Mouse (Mus musculus) stomach, postnatal 0 days (tissue): Measurements from ENCODE around the gene Gpr27.

Source experiments
- CTCF ChIP-seq: IDR thresholded peaks from 2 replicates; pipeline ENCODE4 v1.5.1; 2016; ENCODE audit warnings: antibody characterized with exemption, low read depth, mild to moderate bottlenecking, moderate library complexity
- EP300 ChIP-seq: optimal IDR thresholded peaks from 2 replicates; pipeline ENCODE3; 2016; ENCODE audit warnings: antibody characterized with exemption

DNA sequence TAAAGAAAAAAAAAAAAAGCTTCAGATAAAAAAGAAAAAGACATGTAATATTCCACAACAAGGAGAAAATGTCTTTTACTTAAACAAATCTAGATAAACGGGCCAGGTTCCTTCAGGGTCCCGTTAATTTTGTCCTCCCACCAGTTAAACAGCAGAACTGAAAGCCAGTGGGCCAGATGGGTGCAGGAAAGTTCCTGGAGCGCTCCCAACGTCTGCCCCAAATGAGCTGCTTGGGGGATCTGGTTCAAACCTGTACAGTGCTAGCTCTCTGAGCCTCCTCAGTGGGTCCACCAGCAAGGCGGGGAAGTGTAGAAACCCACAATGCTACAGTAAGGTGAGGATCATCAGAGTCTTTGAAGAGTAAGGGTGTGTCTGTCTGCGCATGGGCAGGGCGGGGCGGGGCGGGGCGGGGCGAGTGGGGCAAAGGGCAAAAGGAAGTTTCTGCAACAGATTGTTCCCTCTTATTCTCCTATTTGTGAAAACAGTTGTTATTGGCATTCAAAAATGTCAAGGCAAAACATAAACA is 19.2 kb downstream of the Gpr27 start:
- no peak for TF ChIP-seq CTCF
- TF ChIP-seq EP300, result no peak
